Mouse (Mus musculus): ENCODE measurements around the gene Sema3b.

DNA sequence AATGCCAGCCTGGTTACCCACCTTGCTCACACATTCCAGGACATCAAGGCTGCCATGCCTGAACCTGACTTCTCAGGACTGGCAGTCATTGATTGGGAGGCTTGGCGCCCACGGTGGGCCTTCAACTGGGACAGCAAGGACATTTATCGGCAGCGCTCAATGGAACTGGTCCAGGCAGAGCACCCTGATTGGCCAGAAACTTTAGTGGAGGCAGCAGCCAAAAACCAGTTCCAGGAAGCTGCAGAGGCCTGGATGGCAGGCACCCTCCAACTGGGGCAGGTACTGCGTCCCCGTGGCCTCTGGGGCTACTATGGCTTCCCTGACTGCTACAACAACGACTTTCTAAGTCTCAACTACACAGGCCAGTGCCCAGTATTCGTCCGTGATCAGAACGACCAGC is 31.2 kb downstream of the Sema3b start:
- no peak for TF ChIP-seq CTCF (IDR thresholded peaks at IDR 0.05; ENCODE audit: insufficient read depth, low read length)
- no peak for TF ChIP-seq POLR2A (IDR thresholded peaks at IDR 0.05; ENCODE audit: borderline replicate concordance, extremely low read depth, low read depth, low read length)

Data from lung, adult 2 months (tissue).